Mouse (Mus musculus) MEL-GATA-1-ER (cell line): ENCODE measurements around the gene Chrm4.

Experiments
- DNase-seq: peaks from one replicate; pipeline ENCODE4 v3.0.0-alpha.2; 2012; ENCODE audit warnings: low read depth; ENCODE audit errors: extremely low read depth

The Chrm4 gene

GRCm38 (mm10) chr2:91926949-91927348 lies at the start of gene Chrm4:
Chrm4 (plus strand) TSS chr2:91927249.
- DNase-seq = no peak

GRCm38 (mm10) chr2:91878387-91879180 lies 48.5 kb upstream of the Chrm4 start:
- no peak for DNase-seq

GRCm38 (mm10) chr2:91883961-91884360 lies 43.1 kb upstream of the Chrm4 start:
- DNase-seq = no peak

GRCm38 (mm10) chr2:91884616-91885015 lies 42.4 kb upstream of the Chrm4 start:
- DNase-seq = no peak

GRCm38 (mm10) chr2:91894716-91895115 lies 32.3 kb upstream of the Chrm4 start:
- no peak for DNase-seq

GRCm38 (mm10) chr2:91895401-91895800 lies 31.6 kb upstream of the Chrm4 start:
- DNase-seq = no peak

- no peak for DNase-seq
Observed at GRCm38 (mm10) chr2:91897968-91898367, 29.1 kb upstream of the Chrm4 start.

- DNase-seq = no peak
Observed at GRCm38 (mm10) chr2:91899141-91899540, 27.9 kb upstream of the Chrm4 start.

- no peak for DNase-seq
Observed at GRCm38 (mm10) chr2:91900431-91900830, 26.6 kb upstream of the Chrm4 start.

GRCm38 (mm10) chr2:91902336-91902735 lies 24.7 kb upstream of the Chrm4 start:
- no peak for DNase-seq

GRCm38 (mm10) chr2:91903171-91903925 lies 23.7 kb upstream of the Chrm4 start:
- no peak for DNase-seq

- no peak for DNase-seq
Observed at GRCm38 (mm10) chr2:91904618-91905307, 22.3 kb upstream of the Chrm4 start.

- DNase-seq = no peak
Observed at GRCm38 (mm10) chr2:91906141-91906540, 20.9 kb upstream of the Chrm4 start.

- DNase-seq = no peak
Observed at GRCm38 (mm10) chr2:91912616-91913015, 14.4 kb upstream of the Chrm4 start.

GRCm38 (mm10) chr2:91913328-91914110 lies 13.5 kb upstream of the Chrm4 start:
- peak; percentile 61 for DNase-seq

GRCm38 (mm10) chr2:91916346-91916977 lies 10.6 kb upstream of the Chrm4 start:
- DNase-seq = peak; percentile 70

- no peak for DNase-seq
Observed at GRCm38 (mm10) chr2:91917096-91917495, 10.0 kb upstream of the Chrm4 start.

GRCm38 (mm10) chr2:91920130-91920529 lies 6.9 kb upstream of the Chrm4 start:
- no peak for DNase-seq

- DNase-seq = no peak
Observed at GRCm38 (mm10) chr2:91921181-91921789, 5.8 kb upstream of the Chrm4 start.
